Mouse (Mus musculus) testis, postnatal 14 days (tissue): ENCODE results near the gene Hsd3b7.
"Not testable (repeated sequence)": the region's sequence is repeated elsewhere in the genome, so short reads cannot be mapped to it uniquely, and the experiment has no call there.

Experiments used
- DNase-seq: peaks from one replicate; pipeline ENCODE4 v3.0.0; 2021; ENCODE audit warnings: low spot score

Hsd3b7 gene

DNA sequence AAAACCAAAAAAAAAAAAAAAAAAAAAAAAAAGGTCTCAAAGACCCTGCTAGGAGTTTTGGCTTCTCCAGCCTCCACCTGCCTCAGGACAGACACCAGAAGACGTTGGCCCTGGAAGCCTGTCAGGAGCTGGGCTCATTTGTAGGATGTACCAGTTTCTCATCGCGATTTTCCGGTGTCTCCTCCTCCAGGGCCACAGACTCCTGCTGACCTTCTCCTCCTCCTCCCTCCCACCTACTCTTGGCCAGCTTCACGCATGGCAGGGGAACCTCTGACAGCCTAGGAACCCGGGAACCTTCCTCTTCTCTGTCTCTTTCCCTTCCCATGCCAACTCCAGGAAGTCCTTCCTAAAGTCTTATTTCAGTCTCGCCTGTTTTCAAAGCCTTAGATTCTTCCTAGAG lies 16.6 kb downstream of the Hsd3b7 start:
- DNase-seq = no peak

DNA sequence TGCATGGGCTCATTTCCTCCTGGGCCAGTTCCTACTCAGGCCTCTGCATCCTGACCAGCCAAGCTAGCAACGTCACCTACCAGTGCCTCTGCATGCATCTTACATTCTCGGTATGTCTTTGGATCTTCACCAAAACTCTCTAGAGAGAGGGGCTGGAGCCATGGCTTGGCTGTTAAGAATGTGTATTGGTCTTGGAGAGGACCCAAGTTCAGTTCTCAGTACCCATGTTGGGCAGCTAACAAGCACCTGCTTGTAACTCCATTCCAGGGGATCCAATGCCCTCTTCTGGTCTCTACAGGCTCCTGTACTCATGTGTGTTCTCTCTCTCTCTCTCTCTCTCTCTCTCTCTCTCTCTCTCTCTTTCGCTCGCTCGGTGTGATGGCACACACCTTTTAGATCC lies 17.4 kb downstream of the Hsd3b7 start:
- no peak for DNase-seq

DNA sequence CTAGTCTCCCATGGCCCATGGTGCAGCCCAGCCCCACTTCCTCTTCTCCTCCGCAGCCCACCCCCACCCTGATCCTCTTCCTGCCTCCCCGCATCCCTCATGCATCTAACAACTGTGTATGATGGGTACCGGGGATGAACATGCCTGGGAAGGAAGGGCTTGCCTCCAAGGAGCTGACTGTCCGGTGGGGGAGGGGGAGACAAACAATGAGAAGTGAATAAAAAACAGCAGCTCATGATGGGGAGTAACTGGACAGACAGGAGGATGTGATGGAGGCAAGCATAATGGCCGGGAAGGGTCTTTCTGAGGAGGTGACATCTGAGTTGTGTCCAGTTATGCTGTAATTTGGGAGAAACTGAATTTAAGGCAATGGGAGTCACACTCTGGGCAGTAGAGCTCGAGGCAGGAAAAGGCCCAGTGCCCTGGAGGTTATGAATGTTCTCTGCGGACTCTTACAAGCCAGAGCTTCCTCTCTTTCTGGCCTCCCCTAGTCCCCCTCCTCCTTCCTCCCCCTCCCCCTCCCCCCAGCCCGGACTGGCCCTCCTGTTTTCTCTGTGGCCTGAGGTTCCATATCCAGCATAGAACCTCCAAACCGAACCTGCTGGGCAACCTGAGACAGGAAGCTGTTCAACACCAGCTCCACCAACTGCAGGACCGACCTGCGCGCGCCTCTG lies 20.6 kb downstream of the Hsd3b7 start:
- DNase-seq = no peak

DNA sequence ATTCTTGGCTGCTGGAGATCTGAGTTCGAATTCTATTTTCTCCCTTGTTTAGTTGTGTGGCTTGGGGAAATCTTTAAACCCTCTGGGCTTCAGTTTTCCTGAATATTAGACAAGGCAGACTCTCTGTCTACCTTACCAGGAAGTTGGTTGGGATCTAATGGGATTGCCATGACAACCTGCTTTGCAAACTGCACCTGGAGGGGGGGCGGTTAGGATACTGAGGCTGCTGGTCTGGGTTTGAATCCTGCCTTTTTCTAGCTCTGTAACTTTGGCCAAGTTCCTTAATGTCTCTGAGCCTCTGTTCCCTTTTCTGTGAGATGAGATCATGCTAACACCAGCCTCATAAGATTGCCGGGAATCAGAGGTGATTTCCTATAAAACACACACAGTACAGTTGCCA lies 22.1 kb downstream of the Hsd3b7 start:
- no peak for DNase-seq

DNA sequence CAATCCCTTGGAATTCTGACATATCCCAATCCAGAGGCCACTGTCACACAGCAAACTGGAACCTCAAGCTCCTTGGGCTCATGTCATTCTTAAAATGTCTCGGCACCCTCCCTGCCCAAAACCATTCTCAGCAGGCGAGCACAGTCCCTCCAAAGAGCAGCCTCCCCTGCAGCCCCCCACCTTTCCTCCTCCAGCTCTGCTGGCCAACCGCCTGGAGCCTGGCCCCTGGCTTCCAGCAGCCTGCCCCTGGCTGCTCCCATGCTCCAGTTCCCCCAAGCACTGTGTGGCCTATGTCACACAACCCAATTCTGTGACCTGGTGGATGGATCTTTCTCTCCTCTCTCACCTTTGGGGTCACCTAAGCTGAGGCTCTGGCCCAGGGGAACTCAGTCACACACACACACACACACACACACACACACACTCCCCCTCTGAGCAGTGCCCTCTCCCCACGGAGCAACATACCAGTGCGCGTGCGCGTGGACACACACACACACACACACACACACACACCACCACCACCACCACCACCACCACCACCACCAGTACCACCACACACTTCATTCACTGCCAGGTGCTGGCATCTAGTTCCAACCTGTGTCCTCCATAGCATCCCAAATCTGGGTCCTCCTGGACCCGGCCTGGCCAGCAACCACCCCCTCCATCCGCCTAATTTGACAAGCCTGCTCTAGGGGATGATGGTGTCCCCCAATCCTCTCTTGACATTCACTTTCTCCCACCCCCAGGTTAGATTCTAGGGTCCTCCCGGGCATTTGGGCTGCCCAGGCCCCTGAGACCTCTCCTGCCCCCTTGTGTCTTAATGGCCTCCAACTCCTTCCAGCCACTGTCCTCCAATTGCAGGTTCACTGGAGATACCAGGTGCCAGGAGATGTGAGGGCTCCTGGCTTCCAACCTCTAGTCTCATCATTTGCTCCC lies 23.1 kb downstream of the Hsd3b7 start:
- DNase-seq = no peak

DNA sequence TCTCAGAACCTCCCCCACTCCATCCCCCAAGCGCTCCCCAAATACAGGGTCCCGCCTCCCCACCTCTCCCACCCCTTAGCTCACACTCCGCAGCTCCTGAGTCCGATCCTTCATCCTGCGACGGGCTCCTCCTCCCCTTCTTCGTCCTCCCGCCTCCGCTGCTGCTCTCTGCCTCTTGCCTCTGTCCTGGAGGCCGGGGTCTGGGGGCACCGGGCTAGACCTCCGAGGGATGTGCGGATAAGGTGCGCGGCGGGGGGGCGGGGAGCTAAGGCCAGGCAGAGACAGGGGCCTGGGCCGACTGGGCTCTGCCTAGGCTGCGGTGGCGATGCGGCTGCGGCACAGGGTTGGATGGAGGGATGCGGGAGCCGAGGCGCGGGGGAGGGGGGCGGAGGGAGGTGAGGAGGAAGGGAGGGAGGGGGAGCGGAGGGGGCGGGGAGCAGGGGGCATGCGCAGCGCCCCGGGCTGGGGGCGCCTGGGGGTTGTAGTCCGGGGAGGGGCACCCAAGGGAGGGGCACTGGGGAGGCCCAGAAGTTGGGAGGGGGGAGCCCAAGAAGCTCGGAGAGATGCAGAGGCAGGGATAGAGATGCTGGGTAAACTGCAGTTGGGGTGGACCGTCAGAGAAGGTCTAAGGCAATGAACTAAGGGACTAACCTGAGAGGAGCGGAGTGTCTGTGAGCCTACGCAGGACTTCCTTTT lies 23.9 kb downstream of the Hsd3b7 start, which contains the start of the genes Stx4a and Stx1b:
Gene Stx4a, plus strand, starts transcription at position 119 of the 696 bp plus-strand sequence.
Gene Stx1b, minus strand, starts transcription at position 374 of the 696 bp plus-strand sequence.
- no peak for DNase-seq

DNA sequence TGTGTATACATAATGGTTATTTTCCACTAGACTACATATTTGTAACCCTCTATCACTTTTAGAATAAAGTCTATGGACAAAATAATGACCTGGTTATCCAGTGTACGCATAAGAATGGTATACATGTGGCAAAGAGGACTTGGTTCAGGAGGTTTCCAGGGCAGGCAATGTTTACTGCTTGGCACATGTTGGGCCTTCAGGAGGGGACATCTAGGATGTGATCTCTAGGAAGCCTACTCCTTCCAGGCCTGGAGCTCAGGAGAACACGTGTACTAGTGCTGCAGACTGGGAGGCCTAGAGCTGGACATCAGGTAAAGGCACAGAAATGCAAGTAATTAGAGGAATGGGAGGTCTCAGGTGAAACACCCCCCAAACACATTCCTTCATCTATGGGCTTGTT lies 35.1 kb downstream of the Hsd3b7 start:
- DNase-seq = no peak

DNA sequence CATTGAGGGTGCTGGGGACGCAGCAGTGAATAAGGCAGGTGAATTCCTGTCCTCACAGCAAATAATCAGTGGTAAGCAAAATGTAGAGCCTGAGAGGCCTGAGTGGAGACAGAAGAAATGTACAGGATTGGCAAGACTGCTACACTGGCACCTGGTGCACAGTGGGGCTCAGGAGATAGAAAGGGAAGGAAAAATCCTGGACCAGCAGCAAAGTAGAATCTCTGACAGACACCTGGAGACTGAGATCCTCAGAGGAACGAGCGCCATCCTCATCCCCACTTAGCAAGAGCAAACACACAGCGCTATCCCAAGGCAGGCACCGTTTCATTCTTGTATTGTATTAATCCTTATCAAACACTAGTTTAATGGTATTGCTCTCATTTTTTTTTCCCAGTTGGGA lies 37.1 kb downstream of the Hsd3b7 start:
- DNase-seq = no peak

DNA sequence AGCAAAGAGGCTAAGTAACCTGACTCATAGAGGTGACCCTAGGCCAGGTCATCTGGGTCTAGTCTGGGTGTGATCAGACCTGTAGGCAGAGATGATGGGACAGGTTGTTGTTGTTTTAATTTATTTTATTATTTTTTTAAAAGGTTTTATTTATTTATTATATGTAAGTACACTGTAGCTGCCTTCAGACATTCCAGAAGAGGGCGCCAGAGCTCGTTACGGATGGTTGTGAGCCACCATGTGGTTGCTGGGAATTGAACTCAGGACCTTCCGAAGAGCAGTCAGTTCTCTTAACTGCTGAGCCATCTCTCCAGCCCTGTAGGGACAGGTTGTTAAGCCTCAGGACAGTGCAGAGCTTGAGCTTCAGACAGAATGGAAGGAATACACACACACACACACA lies 37.5 kb downstream of the Hsd3b7 start:
- DNase-seq = not testable (repeated sequence)

DNA sequence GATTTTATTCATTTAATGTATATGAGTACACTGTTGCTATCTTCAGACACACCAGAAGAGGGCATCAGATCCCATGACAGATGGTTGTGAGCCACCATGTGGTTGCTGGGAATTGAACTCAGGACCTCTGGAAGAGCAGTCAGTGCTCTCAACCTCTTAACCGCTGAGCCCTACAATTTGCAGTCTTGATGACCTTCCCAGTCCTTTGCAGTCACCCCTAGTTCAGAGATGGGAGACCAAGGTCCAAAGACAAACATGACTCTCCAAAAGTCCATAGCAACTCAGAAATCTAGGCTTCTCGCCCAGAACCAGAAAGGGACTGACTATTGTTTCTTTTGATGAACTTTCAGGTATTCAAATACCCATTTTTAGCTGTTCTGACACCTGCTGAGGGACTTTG lies 39.6 kb downstream of the Hsd3b7 start:
- not testable (repeated sequence) for DNase-seq

DNA sequence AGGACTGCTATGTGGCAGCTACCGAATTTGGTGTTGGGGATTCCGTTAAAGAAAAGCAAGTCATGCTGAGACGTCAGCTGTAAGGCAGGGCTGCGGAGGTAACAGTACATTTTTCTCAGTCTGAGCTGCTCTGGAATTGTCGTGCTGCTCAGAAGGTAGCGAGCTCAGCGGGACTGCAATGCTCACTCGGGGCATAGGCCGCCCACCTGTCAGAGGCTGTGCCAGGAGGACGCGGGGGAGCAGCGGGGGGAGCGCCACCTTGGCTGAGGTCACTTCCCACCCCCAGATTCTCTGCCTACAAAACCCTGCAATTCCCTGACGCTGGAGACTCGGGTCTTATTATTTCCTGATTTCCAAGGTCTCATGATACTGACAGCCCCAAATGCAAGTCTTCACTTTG lies 40.5 kb downstream of the Hsd3b7 start:
- DNase-seq = peak; percentile 68

DNA sequence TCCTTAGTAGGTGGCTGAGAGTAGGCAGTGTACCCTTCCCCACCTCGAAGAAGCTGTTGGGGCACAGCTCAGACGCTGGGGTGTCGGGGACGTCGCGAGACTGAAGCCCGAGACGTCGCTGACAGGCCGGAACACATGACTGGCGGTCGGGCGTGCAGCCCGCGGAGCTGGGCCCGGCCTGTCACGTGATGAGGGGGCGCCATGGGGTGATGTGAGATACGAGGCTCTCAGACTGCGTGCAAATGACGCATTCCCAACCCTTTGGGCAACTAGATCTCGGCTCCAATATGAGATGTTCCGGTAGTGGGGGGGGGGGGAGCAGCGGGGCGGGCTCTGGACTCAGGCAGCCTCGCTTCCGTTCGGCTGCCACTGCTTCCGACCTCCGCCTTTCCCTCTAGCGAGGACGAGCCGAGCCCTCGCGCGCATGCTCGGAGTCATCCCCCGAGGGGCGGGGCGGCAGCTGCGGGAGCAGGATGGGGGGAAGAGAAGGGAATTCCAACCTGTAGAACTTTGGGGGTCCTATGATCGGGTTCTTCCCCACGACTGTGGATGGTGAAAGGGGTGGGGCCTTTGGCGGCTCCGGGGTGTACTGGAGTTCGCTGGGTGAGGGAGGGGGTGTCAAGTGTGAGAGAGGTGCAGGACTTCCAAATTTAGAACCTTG lies 41.1 kb downstream of the Hsd3b7 start:
- peak; percentile 93 for DNase-seq

DNA sequence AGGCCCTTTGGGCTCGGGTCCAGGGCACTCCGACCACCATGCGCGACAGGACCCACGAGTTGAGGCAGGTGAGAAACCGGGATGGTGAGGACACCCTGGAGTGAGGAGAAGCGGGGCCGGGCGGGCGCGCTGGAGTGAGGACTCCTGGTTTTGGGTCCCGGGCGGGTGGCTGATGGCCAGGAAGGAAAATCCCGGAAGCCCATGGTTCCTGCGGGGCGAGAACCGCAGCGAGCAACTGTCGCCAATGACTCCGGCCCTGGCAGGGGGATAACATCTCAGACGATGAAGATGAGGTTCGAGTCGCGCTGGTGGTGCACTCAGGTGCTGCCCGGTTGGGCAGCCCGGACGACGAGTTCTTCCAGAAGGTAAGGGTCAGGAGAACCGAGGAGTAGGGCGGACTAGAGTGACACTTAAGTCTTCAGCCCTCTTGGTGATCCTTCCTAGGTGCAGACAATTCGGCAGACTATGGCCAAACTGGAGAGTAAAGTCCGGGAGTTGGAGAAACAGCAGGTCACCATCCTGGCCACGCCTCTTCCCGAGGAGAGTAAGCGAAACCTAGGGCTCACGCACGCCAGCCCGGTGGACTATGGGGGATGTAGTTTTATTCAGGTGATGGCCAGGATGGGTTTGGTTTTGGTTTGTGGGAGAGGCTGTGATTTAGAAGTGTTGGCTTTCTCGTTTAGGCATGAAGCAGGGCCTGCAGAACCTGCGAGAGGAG lies 41.8 kb downstream of the Hsd3b7 start:
- DNase-seq = peak; percentile 85

DNA sequence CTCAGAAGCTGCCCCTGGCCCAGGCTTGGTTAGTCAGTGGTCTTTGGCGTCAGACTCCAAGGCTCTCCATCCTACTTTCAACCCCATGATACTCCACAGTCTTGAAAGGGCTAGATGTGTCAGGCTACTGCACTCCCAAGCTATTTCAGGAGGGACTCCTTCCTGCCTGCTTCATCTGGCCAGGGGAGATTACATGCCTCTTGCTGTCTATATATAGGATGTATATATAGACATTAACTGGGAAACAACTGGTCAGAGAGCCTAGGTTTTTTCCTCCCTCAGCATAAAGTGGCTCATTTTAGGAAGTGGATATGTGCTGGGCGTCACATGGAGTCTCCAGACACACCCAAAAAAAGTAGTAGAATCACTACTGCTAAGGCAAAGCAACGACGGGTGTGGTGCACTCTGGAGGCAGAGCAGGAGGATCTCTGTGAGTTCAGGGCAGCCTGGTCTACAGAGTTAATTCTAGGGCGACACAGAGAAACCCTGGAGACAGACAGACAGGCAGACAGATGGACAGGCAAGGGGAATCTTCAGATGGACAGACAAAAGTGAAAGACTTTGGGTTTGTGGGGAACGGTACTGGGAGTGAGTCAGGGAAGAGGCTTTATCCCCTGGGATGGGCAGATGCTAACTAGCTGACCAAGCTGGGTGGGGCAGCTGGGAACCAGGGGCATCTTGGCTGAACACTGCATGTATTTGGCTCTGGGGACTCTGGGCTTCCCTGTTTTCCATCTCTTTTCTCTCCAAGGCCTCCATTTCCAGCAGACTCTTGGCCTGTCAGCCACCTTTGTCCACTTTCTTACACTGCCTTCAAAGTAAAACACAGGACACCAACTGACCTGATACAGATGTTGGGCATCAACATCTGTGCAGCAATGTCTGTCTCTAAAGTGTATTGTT lies 49.8 kb downstream of the Hsd3b7 start:
- no peak for DNase-seq

DNA sequence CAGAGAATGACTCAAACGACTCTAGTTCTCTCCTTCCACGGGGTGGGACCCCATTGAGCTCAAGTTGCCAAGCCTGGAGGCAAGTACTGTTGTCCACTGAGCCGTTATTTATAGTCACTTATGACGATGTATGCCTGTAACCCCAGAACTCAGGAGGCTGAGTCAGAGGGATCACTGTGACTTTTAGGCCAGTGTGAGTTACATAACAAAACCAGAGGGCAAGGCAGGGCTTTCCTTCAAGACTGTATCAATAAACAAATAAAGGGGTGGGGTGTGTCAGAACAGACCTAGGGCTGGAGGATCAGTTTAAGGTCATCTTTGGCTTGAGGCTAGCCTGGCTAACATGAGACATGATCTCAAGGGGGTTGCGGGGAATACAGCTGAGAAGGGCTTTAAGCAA lies 50.5 kb downstream of the Hsd3b7 start:
- DNase-seq = no peak
